ENCODE assay signal across 12 mouse cellular contexts in genomic region chr16:13428077-13428476, GRCm38 (mm10).
"Had no signal": no experiment of that assay in that cellular context is flagged by ENCODE, and none has a peak within 500 bp of the region (broad histone marks: within the 10 kb centered on the region; RNA-seq: fewer than 3 reads in every experiment).

No protein-coding gene starts in this region.

- H3K4me1 ChIP-seq: limb, embryonic 12.5 days; neural tube, embryonic 15.5 days had no signal

- H3K9me3 ChIP-seq: limb, embryonic 12.5 days; liver, embryonic 13.5 days; midbrain, embryonic 10.5 days; neural tube, embryonic 15.5 days had no signal

- H3K27me3 ChIP-seq: limb, embryonic 12.5 days; liver, embryonic 13.5 days; neural tube, embryonic 15.5 days had no signal

- DNase-seq: kidney, postnatal 25 days; layer of hippocampus, postnatal 36 days; liver; liver, embryonic 13.5 days; lung, adult 18-20 months; midbrain, embryonic 14.5 days; right cerebral cortex, postnatal 14 days; thymus, postnatal 36 days had no signal

- H3K27ac ChIP-seq: limb, embryonic 12.5 days; liver, embryonic 13.5 days; neural tube, embryonic 15.5 days had no signal

- H3K4me2 ChIP-seq: limb, embryonic 12.5 days; liver, embryonic 13.5 days; neural tube, embryonic 15.5 days had no signal

- H3K4me3 ChIP-seq: limb, embryonic 12.5 days; liver, embryonic 13.5 days; midbrain, embryonic 10.5 days; myocyte; neural tube, embryonic 15.5 days had no signal

- H3K9ac ChIP-seq: limb, embryonic 12.5 days; liver, embryonic 13.5 days; neural tube, embryonic 15.5 days had no signal

- H3K36me3 ChIP-seq: limb, embryonic 12.5 days; liver, embryonic 13.5 days; midbrain, embryonic 10.5 days; neural tube, embryonic 15.5 days had no signal
